Mouse (Mus musculus) forebrain, embryonic 11.5 days (tissue): ENCODE data around the gene Ank3. TPM values are rescaled to one million over a fixed set of nuclear protein-coding genes. Genes with fewer than 3 reads are reported as not detected.

Source experiments
- ATAC-seq: fragments of 200-750 bp; cut with Nextera tagmentation; replicated peaks from 2 replicates; pipeline ENCODE4 v1.8.0; 2017; ENCODE audit warnings: moderate TSS enrichment; ENCODE audit not compliant: low FRiP score
- DNase-seq: peaks from one replicate; pipeline ENCODE4 v3.0.0-alpha.2; 2017; ENCODE audit warnings: low spot score
- H3K27ac ChIP-seq: fragments of 300-500 bp; sonication (generic); 2 replicates; pipeline ENCODE4 v1.5.1; 2014; ENCODE audit warnings: low read depth, low read length
- H3K27me3 ChIP-seq: fragments of 300-500 bp; sonication (generic); 2 replicates; pipeline ENCODE4 v1.6.1; 2014; ENCODE audit warnings: mild to moderate bottlenecking, low read length, mixed read lengths; ENCODE audit not compliant: control insufficient read depth, insufficient read depth
- H3K36me3 ChIP-seq: fragments of 300-500 bp; sonication (generic); 2 replicates; pipeline ENCODE4 v1.6.1; 2014; ENCODE audit warnings: mild to moderate bottlenecking, low read length, moderate library complexity, mixed read lengths; ENCODE audit not compliant: control insufficient read depth, insufficient read depth
- H3K4me1 ChIP-seq: fragments of 300-500 bp; sonication (generic); replicated peaks from 2 replicates; pipeline ENCODE4 v1.6.1; 2014; ENCODE audit warnings: low read length, mixed read lengths; ENCODE audit not compliant: control insufficient read depth, insufficient read depth
- H3K4me2 ChIP-seq: fragments of 300-500 bp; sonication (generic); 2 replicates; pipeline ENCODE4 v1.6.1; 2014; ENCODE audit warnings: low read depth, mild to moderate bottlenecking, low read length, moderate library complexity, mixed read lengths; ENCODE audit not compliant: severe bottlenecking
- H3K4me3 ChIP-seq: fragments of 300-500 bp; sonication (generic); 2 replicates; pipeline ENCODE4 v1.5.1; 2014; ENCODE audit warnings: low read depth, low read length
- H3K9ac ChIP-seq: fragments of 300-500 bp; sonication (generic); 2 replicates; pipeline ENCODE4 v1.6.1; 2014; ENCODE audit warnings: low read length
- H3K9me3 ChIP-seq: fragments of 300-500 bp; sonication (generic); 2 replicates; pipeline ENCODE4 v1.6.1; 2016; ENCODE audit warnings: low read length, mixed read lengths; ENCODE audit not compliant: control insufficient read depth
- WGBS: fragments of 180-500 bp; shearing (Covaris S2); extraction: QIAGEN DNeasy Blood & Tissue Kit; methylation state at CpG from one replicate; pipeline ENCODE4 v1.1.7; 2014; 5-methylcytosine and 5-hydroxymethylcytosine counted together
- polyA plus RNA-seq: library from polyadenylated mRNA; unstranded; fragments of >200 nt; fragmentation: Nextera tagmentation; extraction: Ambion mirVana; gene quantifications from 2 replicates; pipeline ENCODE4 v1.2.1, GENCODE M21; 2014

Gene Ank3
- polyA plus RNA-seq, 1 experiment from 2014 or later, result 44.5 TPM

DNA sequence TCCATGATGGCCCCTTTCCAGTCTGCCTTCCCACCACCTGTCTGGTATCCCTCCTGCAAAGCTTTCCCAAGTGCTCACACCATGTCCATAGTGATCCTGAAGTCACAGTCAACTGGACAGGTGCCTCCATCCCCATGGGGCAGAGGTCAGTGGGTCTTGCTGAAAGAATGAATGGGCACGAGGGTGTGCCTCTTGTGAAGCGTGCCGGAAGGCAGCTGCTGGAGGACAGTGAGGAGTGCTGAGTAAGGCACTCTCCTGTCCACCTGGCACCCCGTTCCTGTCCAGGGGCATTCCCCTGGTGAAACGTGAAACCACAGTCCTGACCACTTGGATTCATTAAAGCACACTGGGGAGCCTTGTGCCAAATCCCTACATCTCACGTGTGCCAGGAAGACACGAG lies 337.7 kb downstream of the Ank3 start:
- no peak overlapping the region for H3K27ac ChIP-seq
- no peak for DNase-seq
- H3K9ac ChIP-seq, result no peak overlapping the region
- WGBS, result 65% methylated on average over 7 of the region's 7 CpGs
- no peak for ATAC-seq
- H3K4me3 ChIP-seq, result no peak overlapping the region
- H3K36me3 ChIP-seq, result no peaks in the 10 kb centered on the region
- no peaks in the 10 kb centered on the region for H3K9me3 ChIP-seq
- no peak overlapping the region for H3K4me2 ChIP-seq
- H3K27me3 ChIP-seq, result no peaks in the 10 kb centered on the region
- H3K4me1 ChIP-seq, result no peaks in the 10 kb centered on the region

DNA sequence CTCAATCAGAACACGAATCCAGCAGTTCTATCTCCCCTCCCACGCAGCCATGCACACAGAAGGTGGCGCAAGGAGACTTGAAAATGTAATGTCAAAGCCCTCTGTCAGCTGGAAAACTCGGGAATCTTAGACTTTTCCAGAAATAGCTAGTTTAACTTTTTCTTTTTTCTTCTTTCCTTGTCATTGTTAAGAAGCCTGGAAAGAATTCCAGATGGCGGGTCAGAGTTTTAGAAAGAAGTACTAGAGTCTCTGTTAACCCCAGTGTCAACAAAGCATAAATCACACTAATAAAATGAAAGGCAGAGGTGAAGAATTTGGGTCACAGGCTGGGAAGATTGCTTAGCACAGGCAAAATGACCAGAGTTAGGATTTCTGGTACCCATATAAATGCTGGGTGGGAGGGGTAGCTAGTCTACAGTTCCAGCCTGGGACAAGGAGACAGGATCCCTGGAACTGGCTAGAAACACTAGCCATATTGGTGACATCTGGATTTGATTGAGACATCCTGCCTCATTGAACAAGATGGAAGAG lies 340.2 kb downstream of the Ank3 start:
- H3K9ac ChIP-seq, result no peak overlapping the region

DNA sequence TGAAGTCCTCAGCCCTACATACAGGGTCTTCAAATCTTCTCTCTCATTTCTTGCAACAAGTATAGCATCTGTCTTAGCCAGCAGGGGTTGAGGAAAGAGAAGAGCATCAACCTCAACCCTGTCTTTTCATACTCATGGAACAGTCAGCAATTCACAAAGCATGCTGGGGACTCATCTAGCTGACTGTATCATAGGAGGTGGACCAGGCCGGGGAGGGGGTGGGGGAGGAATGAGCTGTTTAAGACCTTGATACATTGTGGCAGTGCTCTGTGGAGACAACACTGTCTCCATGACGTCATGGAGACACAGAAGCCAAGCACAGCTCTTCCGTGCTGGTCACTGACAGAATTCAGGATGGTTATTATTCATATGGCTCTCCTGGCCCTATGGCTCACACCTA lies 344.0 kb downstream of the Ank3 start:
- ATAC-seq (no peak), DNase-seq (no peak)
- no peak overlapping the region for H3K27ac ChIP-seq
- no peak overlapping the region for H3K4me3 ChIP-seq
- no peaks in the 10 kb centered on the region for H3K36me3 ChIP-seq
- 88% methylated on average over 3 of the region's 3 CpGs for WGBS
- no peak overlapping the region for H3K9ac ChIP-seq
- H3K4me2 ChIP-seq, result no peak overlapping the region
- H3K4me1 ChIP-seq, result no peaks in the 10 kb centered on the region
- H3K9me3 ChIP-seq, result no peaks in the 10 kb centered on the region
- no peaks in the 10 kb centered on the region for H3K27me3 ChIP-seq

More for the DNA sequence above, 340.2 kb downstream of the Ank3 start:
- Histone ChIP-seq H3K4me3 (no peak overlapping the region), H3K9me3 (no peaks in the 10 kb centered on the region), H3K4me2 (no peak overlapping the region), H3K36me3 (no peaks in the 10 kb centered on the region), H3K4me1 (no peaks in the 10 kb centered on the region), H3K27ac (no peak overlapping the region), H3K27me3 (no peaks in the 10 kb centered on the region)
- 78% methylated on average over 5 of the region's 5 CpGs for WGBS
- DNase-seq (no peak), ATAC-seq (no peak)

DNA sequence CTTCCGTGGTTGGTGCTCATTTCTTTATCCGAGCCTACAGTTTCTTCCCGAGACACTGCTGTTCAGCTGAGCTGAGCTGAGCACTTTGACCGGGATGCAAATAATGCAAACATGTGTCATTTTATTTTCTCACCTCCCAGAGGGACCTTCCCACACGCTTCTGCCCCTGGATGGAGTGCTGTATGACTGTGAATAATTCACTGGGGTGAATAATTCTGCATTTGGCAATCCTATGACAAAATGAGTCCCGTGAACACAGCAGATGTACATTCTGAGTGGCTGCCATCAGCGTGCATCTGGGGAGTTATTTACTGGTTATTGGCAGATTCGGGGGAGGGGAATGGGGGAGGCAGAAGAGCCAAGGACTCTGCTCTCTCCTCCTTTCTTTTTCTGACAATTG lies 345.6 kb downstream of the Ank3 start:
- H3K4me1 ChIP-seq, result no peaks in the 10 kb centered on the region
- H3K9me3 ChIP-seq, result no peaks in the 10 kb centered on the region
- ATAC-seq, result no peak
- H3K27me3 ChIP-seq, result no peaks in the 10 kb centered on the region
- H3K4me2 ChIP-seq, result no peak overlapping the region
- DNase-seq, result no peak
- no peaks in the 10 kb centered on the region for H3K36me3 ChIP-seq
- no peak overlapping the region for H3K9ac ChIP-seq
- no peak overlapping the region for H3K4me3 ChIP-seq
- H3K27ac ChIP-seq, result no peak overlapping the region
- WGBS, result 71% methylated on average over 8 of the region's 8 CpGs

DNA sequence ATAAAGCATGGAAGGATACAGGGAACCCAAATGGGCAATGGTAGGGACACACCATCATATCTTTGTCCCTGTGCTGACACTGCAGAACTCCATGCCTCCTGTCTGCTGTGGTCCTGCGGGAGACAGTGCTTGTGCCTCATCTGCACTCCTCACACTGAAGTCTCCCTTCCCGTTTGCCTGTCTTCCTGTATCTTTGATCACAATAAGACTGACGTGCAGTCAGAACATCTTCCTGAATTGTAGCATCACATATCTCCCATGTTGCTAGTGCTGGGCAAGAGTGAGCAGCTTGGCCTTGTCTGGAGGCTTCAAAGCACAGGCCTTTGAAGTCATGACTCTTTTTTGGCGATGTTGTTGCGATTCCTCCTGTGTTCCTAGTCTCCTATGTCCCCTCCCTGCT lies 346.3 kb downstream of the Ank3 start:
- Histone ChIP-seq H3K9ac (no peak overlapping the region), H3K4me3 (no peak overlapping the region), H3K4me1 (no peaks in the 10 kb centered on the region), H3K27ac (no peak overlapping the region), H3K4me2 (no peak overlapping the region), H3K9me3 (no peaks in the 10 kb centered on the region), H3K36me3 (no peaks in the 10 kb centered on the region), H3K27me3 (no peaks in the 10 kb centered on the region)
- 84% methylated on average over 5 of the region's 5 CpGs for WGBS
- DNase-seq (no peak), ATAC-seq (no peak)

DNA sequence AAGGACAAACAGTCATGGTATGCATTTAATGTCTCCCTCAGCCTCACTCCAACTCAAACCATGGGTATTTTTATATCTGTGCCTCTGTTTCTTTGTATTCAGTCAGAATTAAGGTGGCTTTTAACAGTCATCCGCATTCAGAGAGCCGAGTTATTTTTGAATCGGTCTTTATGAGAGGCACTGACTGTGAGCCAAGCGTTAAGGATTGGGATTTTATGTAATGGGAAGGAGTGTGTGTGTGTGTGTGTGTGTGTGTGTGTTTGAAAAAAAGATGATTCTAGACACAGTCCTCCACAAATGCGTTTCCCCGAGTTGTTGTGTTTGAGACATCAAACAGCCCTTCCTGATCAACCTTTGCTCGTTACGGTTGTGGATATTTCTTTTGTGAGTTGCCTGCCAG lies 347.7 kb downstream of the Ank3 start:
- no peak for ATAC-seq
- Histone ChIP-seq H3K9me3 (no peaks in the 10 kb centered on the region), H3K27me3 (no peaks in the 10 kb centered on the region), H3K9ac (no peak overlapping the region), H3K4me2 (no peak overlapping the region), H3K4me3 (no peak overlapping the region), H3K27ac (no peak overlapping the region), H3K36me3 (no peaks in the 10 kb centered on the region), H3K4me1 (no peaks in the 10 kb centered on the region)
- DNase-seq, result no peak
- WGBS, result 83% methylated on average over 8 of the region's 8 CpGs

DNA sequence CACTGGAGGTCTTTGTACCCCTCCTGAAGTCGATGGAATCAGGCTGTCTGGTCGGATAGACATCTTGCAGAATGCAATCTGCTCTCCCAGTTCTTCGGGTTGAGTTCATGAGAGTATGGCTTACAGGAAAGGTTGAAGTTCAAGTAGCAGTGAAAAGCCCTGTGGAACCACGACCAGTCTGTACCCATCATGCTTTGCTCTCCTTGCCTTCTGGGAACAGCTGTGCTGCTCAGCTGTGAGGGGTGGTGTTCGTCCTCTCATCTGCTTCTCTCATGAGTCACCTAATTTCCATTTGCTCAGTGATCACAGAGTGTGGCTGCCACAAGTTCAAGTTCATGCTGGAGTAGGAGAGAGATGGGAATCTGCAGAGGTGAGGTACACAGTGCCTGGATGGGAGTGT lies 348.2 kb downstream of the Ank3 start:
- H3K36me3 ChIP-seq, result no peaks in the 10 kb centered on the region
- no peak overlapping the region for H3K27ac ChIP-seq
- H3K4me1 ChIP-seq, result no peaks in the 10 kb centered on the region
- H3K9ac ChIP-seq, result no peak overlapping the region
- H3K4me2 ChIP-seq, result no peak overlapping the region
- no peak overlapping the region for H3K4me3 ChIP-seq
- ATAC-seq (no peak), DNase-seq (no peak)
- 63% methylated on average over 5 of the region's 5 CpGs for WGBS
- H3K27me3 ChIP-seq, result no peaks in the 10 kb centered on the region
- H3K9me3 ChIP-seq, result no peaks in the 10 kb centered on the region

DNA sequence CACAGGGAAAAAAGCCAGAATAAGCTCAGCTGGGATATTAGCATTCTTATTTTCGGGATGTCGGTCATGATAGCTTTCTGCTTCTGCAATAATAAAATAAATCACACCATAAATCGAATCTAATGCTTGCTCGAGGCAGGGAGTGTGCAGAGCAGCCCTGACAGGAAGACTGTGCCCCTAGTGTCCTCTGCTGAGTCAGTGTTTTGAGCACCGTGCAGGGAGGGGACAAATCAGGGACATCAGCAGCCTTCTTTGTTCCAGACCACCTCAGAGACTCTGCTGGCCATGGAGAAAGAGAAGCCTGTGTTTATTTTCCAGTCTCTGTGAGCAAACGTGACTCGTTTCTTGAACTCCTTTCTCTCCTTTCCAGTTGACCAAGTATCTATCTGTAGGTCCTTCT lies 352.8 kb downstream of the Ank3 start:
- Histone ChIP-seq H3K4me3 (no peak overlapping the region), H3K36me3 (no peaks in the 10 kb centered on the region), H3K27me3 (no peaks in the 10 kb centered on the region), H3K4me1 (no peaks in the 10 kb centered on the region), H3K4me2 (no peak overlapping the region), H3K9me3 (no peaks in the 10 kb centered on the region), H3K27ac (no peak overlapping the region), H3K9ac (no peak overlapping the region)
- DNase-seq (no peak), ATAC-seq (no peak)
- WGBS, result 58% methylated on average over 7 of the region's 7 CpGs

DNA sequence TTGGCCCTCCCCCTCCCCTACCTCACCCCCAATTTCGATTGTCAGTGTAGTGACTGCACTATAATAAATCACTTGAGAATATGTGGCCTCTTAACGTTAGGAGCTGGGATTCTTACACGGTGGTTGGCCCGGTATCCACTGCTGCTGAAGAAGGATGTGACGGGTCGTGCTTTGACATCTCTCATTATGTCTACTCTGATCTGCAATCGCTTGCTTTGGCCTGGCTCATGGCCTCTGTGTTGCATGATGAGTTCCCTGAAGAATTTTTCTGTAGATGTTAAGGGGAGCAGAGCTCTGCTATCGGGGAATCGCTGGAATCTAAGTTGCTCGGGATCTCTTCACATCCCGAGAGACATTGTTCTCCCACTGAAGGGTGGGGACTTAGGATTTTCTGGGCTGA lies 354.9 kb downstream of the Ank3 start:
- H3K36me3 ChIP-seq, result no peaks in the 10 kb centered on the region
- no peak overlapping the region for H3K9ac ChIP-seq
- no peak overlapping the region for H3K4me3 ChIP-seq
- H3K27ac ChIP-seq, result no peak overlapping the region
- 87% methylated on average over 11 of the region's 11 CpGs for WGBS
- no peaks in the 10 kb centered on the region for H3K9me3 ChIP-seq
- H3K27me3 ChIP-seq, result no peaks in the 10 kb centered on the region
- no peak for DNase-seq
- no peak overlapping the region for H3K4me2 ChIP-seq
- no peak for ATAC-seq
- no peaks in the 10 kb centered on the region for H3K4me1 ChIP-seq
